Mouse (Mus musculus) kidney, adult 18-20 months (tissue): ENCODE measurements around the gene Lhpp.
A peak's percentile ranks its signal among the peaks of the same experiment; 100 is the strongest.
"Not testable (repeated sequence)": the region's sequence is repeated elsewhere in the genome, so short reads cannot be mapped to it uniquely, and the experiment has no call there.

Experiments
- DNase-seq: peaks from one replicate; pipeline ENCODE4 v3.0.0; 2021

Gene Lhpp

DNA sequence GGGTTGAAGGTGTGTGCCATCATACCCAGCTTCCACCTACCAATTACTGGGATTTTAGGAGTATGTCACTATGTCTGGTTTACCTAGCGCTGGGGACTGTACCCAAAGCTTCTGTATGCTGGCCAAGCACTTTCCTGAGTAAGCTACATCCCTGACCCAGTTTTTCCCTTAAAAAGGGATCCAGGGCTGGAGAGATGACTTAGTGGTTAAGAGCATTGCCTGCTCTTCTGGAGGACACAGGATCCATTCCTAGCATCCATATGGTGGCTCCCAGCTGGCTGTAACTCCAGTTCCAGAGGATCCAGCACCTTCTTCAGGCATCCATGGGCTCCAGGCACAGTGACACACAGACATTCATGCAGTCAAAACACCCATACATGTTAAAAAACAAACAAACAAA lies 36.1 kb downstream of the Lhpp start:
- DNase-seq = no peak

DNA sequence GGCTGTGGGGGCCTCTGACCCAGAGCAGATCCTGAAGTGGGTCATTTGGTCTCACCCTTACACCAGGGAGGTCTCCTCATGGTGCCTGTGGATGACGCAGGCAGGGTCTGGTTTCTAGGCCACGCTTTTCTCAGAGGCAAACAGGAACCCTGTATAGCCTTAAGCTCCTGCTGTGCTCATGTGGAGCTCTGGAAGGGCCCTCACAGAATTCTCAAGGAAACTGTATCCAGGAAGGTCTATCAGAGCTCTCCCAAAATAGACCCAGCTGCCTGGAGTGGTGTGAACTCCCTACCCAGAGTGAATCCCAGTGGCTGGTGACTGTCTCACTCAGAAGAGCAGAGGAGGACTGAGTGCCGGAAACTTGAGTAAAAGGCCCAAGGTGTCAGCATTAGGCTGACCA lies 44.0 kb downstream of the Lhpp start:
- DNase-seq = no peak

DNA sequence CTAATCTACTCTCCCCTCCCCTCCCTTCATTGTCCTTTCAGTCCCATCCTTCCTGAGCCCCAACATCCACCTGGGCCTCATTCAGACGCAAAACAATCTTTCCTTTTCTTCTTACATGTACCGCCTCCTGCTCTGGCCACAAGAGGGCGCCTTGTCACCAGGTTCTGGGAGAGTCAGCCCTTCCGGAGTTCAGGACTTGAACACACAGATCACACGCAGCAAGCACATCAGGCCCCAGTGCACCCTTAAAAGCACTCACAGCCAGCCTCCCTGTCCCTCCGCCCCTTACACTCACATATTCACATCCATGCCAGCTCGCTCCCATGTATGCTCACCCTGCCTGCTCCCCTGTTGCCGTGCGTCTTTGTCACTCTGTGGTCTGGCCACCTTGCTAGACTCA lies 45.6 kb downstream of the Lhpp start:
- peak; percentile 91 for DNase-seq

DNA sequence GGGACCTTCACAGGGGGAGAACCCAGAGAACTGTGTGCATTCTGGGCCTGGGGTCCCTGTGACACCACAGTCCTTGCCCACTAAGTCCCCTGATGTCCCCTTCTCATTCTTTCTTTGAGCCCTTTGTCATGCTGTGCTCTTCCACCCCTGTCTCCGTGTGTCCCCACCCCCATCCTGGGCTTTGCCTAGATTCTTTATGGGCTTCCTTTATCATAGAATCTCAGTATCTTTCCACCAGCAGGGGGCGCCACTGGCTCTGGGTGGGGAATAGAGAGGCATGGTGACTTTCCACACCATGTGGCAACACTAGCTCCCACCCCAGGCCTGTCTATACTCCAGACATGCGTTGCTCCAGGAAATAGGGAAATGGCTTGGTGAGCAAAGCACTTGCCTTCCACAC lies 46.1 kb downstream of the Lhpp start:
- DNase-seq = peak; percentile 91

DNA sequence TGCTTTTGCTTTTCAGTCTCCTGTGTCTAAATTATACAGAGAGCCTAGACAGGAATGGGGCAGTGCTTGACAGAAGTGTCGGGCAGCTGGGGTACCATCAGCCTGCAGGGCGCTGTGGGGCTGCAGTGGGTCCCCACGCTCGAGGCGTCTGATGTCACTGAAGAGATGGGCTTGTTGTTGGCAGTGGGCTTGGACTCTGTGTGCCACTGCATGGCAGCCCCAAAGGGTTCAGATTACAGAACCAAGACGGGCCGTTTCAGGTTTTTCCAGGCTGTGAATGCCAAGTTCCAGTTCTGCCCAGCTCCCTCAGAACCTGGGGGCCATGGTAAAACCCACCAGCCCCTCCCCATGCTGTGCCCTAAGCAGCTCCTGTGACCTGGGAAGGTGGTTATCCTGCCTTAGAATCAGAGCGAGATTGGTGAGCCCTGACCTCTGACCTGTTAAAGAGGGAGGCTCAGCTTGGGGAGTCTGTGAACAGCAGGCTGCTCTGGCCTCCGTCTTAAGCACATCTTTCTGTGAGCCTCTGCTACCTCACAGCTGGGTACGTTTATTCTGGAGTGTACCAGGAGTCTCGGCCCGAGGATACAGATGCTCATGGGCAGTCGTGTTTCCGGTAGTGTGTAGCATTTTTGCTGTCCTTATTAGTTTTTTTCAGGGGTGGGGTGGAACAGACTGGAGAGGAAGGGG lies 47.1 kb downstream of the Lhpp start:
- DNase-seq = peak; percentile 11

DNA sequence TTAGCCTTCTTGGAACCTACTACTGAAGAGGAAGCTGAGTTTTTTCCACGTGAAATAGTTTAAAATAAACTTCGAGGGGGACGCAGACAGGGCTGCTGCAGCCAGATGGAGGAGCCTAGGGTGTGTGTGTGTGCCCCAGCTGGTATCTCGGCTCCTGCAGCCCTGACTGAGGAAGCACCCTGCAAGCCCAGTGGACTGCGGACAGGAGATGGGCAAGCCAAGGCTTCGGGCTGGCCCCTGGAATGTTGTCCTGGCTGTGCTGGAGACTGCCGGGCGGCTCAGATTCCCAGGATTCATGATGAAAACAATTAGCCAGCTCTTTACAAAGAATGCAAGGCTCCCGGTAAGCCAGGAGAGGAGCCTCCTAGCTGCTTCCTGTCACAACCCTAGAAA lies 47.6 kb downstream of the Lhpp start:
- DNase-seq = peak; percentile 37

DNA sequence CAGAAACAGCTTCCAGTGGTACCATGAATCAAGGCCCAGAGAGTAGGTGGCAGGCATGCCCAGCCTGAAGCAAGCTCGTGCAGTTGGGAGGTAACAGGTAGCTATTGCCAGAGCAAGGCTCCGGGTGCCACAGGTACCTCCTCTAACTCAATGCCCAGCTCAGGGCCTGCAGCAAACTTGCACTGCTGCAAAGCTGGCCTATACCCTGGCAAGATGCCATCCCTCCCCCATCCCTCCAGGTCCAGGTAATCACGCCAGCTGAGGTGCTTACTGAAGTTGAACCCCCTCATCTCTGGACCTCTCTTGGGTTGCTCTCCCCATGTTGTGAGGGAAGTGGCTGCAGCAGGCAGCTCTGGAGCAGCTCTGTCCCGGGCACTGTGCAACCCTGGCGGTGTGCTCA lies 48.2 kb downstream of the Lhpp start:
- peak; percentile 21 for DNase-seq

DNA sequence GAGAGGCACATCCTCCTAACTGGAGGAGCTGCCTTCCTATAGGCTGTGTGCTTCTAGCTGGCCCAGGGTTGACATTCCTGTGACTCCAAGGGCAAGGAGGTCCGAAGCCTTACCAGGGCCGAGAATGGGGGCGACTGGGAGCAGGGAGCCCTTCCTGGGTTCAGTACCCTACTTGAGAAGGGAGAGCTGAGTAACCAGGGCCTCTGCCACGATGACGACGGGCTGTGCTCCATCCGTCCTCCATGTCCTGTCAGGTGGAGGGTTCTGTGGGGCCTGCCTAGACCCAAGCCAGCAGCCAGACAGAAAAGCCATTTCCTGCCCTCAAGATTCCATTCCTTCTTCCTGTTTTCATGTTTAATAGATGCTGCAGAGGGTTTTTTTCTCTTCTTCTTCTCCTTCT lies 49.2 kb downstream of the Lhpp start:
- no peak for DNase-seq

DNA sequence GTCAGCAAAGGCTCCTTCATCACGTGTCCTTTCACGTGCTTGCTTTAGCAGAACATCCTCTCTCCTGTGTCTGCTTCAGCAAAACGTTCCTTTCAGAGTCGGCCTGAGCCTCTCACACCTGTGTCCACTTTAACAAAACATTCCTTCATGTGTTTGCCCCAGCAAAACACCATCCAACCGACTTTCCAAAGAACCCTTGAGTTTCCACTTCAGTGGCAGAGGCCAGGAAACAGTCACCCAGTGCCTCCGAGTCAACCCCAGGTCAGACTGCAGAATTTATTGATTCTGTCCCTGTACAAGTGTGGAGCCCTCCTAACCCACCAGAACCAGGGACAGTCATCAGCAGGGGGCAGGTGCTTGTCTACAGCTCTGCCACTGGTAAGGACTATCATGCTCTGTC lies 52.4 kb downstream of the Lhpp start:
- DNase-seq = not testable (repeated sequence)

DNA sequence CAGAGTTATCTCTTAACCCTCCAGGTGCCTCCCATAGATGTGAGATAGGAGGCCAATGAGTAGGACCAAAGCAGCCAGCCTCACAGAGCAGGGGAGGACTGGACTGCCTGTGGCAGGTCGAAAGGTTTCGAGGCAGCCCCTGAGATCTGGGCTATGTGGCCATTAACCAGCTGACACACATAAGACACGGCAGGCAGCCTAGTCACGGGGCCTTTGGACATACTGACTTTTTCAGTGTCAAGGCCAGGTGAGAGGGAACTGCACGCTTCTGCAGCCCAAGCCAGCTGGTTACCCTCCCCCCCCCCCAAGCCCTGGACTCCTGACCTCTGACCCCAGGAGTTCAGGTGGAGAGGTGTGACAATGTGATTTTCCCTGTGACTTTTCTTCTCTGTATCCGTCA lies 54.4 kb downstream of the Lhpp start:
- DNase-seq = no peak

DNA sequence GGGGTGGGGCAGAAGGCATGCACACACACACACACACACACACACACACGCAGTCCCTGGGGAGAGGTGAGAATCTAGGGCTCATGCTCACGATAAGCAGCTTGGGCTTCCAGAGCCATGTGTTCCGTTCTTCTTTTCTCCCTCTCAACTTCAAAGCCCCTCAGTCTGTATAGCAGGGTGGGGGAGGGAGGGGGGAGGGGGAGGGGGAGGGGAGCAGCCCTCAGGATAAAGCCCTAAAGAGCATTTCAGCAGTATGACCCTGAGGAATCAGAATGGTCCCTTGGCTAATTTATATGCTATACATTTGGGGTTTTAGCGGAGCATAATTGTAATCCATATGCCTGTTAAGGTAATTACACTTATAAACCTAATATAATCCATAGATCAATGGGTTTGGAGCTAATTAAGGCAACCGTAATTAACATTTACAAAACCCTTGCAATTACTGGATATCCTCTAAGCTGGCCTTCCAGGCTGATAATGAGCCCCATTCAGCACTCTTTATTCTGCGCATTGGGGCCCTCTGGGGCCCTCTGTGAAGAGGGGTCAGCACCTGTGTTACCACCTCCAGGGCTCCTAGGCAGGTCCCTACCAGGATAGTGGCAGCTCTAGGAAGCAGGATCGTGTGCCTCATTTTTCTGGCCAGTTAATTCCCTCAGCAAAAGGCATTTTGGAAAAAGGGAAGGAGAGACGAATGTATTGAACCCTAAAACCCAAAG lies 55.4 kb downstream of the Lhpp start:
- no peak for DNase-seq

DNA sequence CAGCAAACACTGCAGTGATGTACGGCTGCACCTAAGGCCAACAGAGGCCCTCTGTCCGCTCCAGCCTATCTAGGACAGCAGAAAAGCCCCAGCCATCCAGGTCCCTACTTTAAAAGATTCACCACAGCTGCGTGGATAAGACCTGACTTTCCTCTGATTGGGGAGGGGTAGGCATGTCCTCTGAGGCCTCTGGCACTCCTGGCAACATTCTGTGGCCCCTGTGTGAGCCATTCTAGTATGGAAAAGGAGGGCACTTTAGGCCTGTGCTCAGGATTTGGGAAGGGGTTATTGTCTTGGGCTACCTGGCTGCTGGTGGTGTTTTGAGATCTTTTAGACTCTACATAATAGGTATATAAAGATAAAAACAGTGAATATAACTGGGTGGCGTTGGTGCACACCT lies 56.1 kb downstream of the Lhpp start:
- DNase-seq = no peak

DNA sequence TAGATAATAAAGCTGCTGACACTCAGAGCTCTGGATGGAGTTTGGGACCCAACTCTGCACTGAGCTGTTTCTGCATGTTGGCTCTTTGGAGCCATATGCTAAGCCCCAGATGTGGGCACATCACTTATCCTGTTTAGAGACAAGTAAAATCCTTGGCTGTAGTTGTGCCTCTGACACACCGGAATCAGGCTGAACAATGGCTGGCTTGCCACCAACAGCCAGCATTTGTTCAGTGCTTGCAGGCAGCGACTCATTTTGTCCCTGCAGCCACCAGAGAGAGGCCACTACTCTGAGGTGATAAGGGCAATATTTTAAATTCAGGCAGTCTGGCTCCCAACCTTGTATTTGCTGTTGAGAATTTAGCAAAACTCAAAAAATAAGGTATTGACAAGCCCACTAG lies 58.2 kb downstream of the Lhpp start:
- DNase-seq = peak; percentile 62

DNA sequence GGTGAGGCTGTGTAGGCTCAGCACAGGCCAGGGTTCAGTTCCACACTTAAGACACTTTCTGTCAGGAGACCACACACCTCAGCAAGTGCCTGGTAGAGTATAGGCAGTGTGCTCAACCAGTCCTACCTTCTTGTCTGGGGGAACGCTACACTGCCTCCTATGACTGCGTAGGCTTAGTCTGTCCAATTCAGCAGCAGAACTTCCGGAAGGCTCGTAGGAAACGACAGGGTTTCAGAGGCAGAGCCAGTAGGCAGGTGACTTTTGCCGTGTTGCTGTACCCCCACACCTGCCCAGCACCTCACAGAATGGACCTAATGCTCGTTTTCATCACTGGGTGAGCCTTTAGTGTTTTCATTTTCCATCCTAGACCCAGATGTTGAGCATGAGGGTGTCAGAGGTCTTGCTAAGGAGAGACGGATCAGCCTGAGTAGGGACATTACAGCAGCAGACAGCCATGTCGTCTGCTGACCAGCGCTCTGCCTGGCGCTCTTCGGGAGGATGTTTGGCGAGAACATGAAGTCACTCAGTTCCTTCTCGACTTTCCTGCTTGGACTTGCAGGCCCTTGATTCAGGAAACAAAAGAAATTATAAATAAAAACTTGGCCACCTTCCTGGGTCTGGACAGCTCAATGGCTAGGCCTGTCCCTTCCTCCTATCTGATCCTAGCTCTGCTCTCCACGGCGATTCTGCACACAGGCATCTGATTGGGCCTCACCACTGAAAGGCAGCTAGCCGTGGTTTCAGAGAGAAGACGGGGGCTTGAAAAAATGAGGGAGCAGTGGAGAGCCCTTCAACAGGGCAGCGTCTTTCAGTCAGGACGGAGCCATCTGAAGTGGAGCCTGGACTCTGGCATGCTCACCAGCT lies 59.8 kb downstream of the Lhpp start:
- peak; percentile 35 for DNase-seq

DNA sequence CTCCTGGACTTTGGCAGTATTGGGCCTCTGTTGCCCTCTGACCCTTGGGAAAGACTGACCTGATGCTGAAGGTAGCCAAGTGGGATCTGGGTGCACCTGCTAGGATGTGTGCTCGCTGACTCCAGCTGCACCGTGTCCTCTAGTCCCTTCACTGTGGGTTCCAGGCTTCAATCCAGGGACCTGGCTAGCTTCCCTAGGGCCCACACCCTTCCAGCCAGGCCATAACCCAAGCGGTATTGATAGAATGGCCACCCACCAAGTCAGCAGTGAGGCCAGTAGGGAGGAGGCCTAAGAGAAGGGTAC lies 60.4 kb downstream of the Lhpp start:
- DNase-seq = peak; percentile 75

DNA sequence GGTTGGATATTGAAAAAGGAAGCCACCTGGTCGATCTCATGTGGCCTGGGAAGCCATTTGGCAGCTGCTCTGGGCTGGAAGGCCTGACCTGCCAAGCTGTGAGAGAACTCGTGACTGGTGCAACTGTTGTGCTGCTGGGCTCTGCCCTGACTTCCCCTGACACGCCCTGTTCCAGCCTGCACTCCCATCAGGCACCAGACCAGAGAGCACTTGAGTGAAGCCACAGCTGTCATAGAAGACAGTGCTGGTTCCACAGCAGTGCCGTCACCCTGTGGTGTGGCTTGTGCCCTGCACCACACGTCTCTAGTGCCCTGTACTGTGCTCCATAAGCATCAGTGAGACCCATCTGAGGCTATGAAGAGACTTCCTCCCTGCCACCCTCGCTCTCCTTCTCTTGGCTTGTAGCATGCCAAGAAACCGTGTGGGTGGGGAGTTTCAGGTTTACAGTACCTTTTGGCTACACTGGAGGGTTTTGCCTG lies 62.1 kb downstream of the Lhpp start:
- peak; percentile 40 for DNase-seq

DNA sequence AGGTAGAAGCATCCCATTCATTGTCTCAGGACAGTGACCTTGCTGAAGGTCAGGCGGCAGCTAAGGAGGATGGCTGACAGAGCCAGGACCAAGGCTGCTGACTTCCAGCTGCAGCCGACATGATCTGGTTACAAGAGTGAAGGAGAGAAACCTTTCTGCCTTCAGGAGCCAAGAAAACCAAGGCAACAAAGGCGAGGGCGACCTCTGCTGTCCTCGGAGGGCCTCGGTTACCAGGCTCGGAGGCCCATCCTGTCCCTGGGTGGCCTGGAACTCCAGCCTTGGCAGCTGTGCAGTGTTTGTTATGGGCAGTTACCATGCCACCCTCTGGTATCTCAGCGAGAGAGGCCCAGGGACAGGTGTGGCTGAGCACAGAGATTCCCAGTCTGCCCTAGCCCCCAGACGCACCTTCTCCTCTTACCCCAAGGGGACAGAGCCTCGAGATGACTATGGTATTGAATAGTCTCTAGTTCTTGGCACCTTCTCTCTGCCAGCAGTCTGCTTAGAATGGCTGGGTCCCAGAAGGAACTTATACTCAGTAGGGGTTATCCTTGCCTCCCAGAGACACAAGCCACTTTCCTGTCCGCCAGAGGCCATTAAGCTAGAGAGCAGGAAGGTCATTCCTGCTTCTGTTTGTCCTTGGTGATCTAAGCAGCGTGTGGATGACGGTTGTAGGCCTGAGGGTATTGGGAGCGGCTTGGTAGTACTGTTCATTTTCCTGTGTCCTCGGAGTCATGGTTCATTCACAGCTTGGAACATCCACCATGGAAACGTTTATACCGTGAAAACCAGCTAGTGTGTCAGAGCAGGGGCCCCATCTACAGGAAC lies 63.7 kb downstream of the Lhpp start:
- DNase-seq = peak; percentile 64

DNA sequence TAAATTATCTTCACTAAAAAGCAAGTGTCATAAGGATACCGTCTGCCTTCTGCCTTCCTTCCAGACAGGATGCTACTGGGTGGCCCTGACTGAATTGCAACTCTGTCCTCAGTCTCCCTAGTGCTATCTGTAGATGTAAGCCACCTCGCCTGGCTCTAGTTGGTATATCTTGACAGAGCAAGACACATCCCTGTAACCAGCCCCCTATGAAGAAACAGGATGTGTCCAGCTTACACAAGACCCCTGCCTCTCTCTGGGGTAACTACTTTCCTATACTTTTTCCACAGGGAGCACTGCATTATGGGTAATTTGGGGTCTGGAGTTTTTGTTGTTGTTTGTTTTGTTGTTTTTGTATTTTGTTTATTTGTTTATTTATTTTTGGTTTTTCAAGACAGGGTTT lies 65.5 kb downstream of the Lhpp start:
- no peak for DNase-seq

DNA sequence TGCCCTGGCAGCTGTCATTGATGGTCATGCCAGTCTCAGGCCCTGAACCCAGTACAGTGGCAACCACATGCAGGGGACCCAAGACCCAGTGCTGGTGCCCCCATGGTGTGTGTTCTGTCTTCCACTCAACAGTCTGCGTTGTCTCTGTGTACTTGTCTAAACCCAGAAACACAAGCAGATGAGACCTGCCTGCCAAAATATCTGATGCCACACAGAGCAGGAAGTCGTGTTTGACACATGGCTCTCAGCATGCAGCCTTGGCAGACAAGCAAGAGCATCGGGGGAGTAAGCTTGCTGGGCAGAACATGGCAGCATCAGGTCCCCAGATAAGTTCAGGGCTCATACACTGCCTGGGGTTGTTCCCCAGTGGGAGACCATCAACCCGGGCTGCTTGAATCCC lies 68.7 kb downstream of the Lhpp start:
- DNase-seq = no peak

DNA sequence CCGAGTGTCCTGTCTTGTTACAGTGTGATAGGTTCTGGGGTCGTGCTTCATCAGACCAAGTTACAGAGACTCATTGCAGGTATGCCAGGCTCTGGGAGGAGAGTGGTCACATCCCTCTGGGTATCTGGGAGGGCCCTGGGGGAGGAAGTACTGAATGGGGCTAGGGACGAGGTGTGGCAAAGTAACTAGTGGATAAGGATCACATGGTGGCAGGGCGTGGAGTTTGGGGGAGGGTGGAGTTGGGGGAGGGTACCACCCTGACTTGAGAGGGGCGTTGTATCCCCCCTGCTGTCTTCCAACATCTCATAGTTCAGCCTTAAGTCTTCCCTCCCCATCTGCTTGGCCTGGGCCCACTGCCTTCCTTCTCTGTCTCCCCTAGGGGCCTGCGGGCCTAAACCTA lies 69.1 kb downstream of the Lhpp start:
- DNase-seq = no peak

DNA sequence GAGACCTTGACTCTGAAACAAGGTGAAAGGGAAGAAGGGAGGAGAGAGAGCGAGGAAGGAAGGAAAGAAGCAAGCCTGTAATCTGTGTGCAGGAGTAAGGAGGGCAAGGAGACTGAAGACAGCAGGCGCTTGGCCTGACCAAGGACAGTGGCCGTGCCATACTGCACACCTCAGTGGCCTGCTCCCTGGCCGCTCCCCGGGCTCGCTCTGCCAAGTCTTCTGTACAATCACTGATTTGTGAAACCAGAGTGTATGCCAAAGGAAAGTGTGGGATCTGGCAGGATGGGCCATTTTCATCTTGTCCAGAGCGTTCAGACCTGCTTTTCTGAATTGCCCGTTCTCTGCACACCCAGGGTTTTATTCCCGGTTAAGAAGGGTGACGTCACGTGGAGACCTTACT lies 70.9 kb downstream of the Lhpp start:
- no peak for DNase-seq

DNA sequence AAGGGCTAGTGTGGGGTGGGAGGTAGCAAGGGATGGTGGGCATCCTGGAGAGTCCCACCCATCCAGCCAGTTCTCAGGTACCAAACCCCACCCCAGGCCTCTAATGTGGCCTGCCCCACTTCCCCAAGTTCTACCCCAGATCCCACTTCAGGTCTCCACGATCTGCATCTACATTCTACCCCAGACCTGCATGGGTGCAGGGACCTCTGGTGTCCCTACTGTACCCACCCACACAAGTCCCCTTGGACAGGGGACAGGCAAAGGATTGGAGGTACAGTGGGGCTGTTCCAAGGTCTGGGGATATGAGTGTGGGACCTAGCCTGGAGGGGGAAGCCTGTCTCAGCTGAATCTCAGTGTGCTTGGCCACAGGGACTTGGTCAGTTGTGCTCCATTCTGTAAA lies 71.4 kb downstream of the Lhpp start:
- DNase-seq = no peak

DNA sequence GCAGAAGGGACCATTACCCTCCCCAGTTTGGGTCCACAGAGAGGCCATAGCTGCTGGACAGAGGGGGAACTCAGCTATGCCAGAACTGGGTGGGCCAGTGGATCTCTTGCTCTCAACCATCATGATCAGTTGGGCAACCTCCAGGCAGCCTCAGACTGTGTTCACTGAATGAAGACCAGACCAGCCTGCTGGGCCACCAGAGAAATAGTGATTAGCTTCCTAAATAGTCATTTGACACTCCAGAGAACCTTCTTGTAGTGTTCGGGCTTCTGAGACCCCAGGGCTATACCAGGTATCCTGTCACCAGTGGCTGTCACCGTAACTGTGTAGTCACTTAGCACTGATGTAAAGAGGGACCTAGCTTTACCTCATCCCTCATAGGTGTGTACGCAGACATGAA lies 71.9 kb downstream of the Lhpp start:
- DNase-seq = no peak
